Mouse (Mus musculus): ENCODE measurements around the gene Snta1.
"Not testable (repeated sequence)": the region's sequence is repeated elsewhere in the genome, so short reads cannot be mapped to it uniquely, and the experiment has no call there.

Gene Snta1

DNA sequence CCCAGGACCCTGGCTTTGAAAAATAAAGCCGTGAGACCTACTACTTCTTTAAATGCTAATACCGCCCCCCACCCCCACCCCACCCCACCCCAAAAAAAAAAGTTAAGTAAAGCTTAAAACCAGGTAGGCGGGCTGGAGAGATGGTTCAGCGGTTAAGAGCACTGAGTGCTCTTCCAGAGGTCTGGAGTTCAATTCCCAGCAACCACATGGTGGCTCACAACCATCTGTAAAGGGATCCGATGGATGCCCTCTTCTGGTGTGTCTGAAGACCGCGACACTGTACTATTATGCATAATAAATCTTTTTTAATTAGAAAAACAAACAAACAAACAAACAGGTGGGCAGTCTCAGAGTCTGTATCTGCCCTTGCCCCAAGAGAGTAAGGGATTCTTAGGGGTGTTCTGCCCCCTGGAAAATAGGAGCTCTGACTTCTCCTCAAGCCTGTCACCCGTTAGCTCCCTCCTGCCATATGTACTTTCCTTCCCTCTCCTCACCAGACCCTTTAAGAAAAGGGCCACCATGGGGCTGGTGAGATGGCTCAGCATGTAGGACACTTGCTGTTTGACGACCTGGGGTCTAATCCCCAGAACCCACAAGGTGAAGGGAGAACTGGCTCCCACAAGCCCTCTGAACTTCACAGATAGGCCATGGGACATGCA is 34.9 kb downstream of the Snta1 start, which contains the start of gene Cdk5rap1:
TSS of gene Cdk5rap1 (minus strand) at position 169 of the 659 bp plus-strand sequence.
- DNase-seq (ENCODE audit: low spot score) = no peak

DNA sequence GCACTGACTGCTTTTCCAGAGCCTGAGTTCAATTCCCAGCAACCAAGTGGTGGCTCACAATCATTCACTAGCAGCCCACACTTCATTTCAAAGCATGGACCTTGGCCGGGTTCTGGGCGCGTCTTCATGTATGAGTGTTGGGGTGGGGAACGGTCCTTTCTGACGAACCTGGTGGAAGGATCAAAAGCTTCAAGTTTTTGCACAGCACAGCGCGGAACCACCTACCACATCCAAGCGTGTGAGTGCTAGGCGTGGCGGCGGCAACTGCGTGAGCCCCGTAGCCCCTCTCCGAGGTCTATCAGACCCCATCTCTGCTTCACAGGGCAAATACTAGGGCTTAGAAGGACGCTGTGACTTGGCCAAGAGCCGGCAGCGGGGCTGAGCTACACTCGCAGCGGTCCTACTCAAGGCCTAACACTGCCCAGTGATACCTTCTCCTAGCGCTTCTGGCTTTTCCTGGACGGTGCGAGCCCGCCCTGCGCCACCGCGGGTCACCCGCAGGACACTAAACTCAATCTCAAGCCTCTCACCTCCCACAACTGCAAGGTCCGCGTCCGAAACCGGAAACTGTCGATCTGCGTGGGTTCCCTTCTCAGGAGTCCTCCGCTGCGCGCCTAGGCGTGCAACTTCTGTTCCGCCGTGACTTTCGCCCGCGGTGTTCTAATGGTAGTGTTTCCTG is 35.6 kb downstream of the Snta1 start:
- peak; percentile 95 for DNase-seq (ENCODE audit: low spot score)

DNA sequence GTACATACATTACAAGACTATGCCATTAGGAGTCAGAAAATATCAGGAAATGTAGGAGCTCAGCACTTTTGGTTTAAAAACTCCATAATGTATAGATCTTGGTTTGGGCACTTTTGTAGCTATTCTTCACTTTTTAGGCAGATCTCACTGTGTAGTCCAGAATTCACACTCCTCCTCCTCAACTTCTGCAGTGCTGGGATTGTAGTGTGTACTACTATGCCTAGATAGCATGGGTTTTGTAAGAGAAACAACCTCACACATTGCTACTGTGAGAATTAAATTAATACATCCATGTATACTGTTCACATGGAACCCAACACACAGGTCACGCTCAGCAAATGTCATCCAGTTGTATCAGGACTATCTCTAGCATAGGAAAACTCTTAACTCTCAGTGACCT is 40.4 kb downstream of the Snta1 start:
- no peak for DNase-seq (ENCODE audit: low spot score)

DNA sequence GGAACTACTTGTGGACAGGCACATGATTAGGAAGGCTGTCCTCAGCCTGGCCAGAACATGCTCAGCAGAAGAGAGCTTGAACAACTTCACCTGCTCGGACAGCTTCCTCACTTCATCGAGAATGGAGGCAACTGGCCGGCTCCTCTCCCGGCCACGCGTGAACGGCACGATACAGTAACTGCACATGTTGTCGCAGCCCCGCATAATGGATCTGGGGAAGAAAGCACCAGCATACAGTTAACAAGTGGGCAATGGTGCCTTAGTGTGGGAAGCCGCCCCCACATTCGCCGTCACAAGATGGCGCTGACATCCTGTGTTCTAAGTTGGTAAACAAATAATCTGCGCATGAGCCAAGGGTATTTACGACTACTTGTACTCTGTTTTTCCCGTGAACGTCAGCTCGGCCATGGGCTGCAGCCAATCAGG is 53.9 kb downstream of the Snta1 start:
- DNase-seq (ENCODE audit: low spot score) = not testable (repeated sequence)

DNA sequence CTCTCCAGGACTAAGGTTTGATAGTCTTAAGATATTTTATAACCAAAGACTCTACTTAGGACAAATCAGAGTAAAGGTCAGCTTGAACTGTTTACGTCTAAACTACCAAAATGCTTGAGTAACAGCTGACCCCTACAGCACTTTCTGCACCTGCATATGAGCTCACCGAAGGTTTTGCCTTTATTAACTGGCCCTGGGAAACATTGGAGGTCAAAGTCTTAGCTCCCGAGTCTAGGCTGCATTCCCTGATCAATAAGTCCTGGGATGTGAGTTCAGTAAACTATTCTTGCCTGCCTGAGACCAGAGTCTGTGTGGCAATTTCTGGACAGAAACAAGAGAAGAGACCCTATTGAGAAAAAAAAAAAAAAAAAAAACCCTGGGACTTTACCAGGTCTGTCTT is 59.7 kb downstream of the Snta1 start:
- no peak for DNase-seq (ENCODE audit: low spot score)

DNA sequence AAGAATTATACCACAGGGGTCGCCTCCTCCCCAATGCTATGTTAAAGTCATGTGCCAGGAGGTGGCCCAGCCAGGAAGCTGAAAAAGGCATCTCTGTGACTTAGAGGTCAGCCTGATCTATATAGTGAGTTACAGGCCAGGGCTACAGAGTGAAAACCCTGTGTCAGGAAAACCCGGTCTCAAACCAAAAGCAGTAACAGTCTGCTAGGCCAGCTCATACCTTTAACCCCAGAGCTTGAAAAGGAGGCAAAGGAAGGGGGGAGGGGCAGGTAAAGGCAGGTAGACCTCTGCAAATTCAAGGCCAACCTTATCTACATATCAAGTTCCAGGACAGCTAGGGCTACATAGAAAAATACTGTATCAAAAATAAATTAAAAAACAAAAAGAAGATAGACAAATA is 68.5 kb downstream of the Snta1 start:
- no peak for DNase-seq (ENCODE audit: low spot score)

DNA sequence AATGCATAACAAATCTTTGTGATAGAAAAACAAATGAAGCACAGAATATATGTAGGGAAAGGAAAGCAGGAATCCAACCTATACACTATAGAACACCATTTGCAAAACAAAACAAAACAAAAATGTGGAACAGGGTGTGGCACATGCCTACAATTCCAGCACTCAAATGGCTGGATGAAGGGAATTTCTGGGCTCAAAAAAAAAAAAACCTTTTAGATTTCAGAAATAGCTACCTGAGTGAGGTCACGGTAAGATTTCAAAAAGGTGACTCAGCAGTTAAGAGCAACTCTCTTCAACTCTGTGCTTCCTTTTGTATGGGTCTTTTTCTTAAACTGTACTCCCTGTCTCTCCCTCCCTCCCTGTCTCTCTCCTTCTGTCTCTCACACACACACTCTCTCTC is 69.7 kb downstream of the Snta1 start:
- no peak for DNase-seq (ENCODE audit: low spot score)

DNA sequence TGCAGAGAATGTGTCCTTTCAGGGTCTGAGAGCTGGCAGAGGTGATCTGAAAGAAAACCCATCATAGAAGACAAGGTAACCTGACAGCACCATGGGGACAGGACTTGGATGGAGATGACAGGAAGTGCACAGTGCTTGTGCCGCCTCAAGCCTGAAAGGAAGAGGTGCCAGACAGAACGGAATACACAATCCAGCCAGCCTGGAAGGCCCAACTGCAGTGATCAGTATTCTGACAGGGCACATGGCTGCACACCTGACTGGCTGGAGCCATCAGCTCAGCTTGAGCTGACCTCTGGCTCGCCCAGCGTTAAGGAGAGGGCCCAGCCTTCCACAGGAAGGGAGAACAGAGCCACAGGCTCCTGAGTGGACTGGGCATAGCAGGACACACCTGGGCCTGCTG is 72.3 kb downstream of the Snta1 start:
- DNase-seq (ENCODE audit: low spot score) = no peak

DNA sequence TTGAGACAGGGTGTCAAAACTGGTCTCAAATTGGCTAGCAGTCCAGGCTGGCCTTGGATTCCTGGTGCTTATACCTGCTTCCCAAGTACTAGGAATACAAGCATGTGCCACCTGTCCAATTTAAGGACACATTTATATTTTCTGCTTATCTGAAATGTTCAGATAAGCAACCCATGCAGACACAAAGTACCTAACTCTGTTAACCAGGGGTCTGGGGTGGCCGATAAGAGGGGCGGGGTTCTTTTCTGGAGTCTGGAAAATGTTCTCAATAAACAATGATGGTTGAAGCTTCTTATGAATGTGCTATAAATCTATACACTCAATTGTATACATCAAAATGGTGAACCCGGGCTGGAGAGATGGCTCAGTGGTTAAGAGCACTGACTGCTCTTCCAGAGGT is 81.0 kb downstream of the Snta1 start:
- DNase-seq (ENCODE audit: low spot score) = no peak

Data from embryo, embryonic 10 days (tissue).